Mouse (Mus musculus): Measurements from ENCODE around the gene Ipo7. TPM values are rescaled to one million over a fixed set of nuclear protein-coding genes. Genes with fewer than 3 reads are reported as not detected.

Gene Ipo7
- polyA plus RNA-seq (2015; fragmentation: Nextera tagmentation; extraction: Ambion mirVana) = 18.8 and 19.5 TPM in 2 replicates

GRCm38 (mm10) chr7:110018117-110018630 is at the start of gene Ipo7:
TSS of gene Ipo7 (plus strand) at chr7:110018274.

GRCm38 (mm10) chr7:109986775-109987174 is 31.3 kb upstream of the Ipo7 start, which contains the start of gene Tmem41b:
TSS of gene Tmem41b (minus strand) at chr7:109986929.

GRCm38 (mm10) chr7:110061199-110061751 is 43.2 kb downstream of the Ipo7 start, which contains the start of gene Zfp143:
TSS of gene Zfp143 (plus strand) at chr7:110061217.

Other genes starting within 250 kb of the Ipo7 start
- gene Nrip3, start 236.2 kb upstream of the Ipo7 start, polyA plus RNA-seq (2015; fragmentation: Nextera tagmentation; extraction: Ambion mirVana) = 0.68 and 0.94 TPM in 2 replicates
- 1.2 TPM in 2 replicates for gene Scube2, start 152.6 kb upstream of the Ipo7 start, polyA plus RNA-seq (2015; fragmentation: Nextera tagmentation; extraction: Ambion mirVana)
- gene Dennd5a, start 57.8 kb upstream of the Ipo7 start, polyA plus RNA-seq (2015; fragmentation: Nextera tagmentation; extraction: Ambion mirVana) = 22.6 and 25.7 TPM in 2 replicates
- 37.3 and 38.0 TPM in 2 replicates for gene Tmem41b, start 31.3 kb upstream of the Ipo7 start, polyA plus RNA-seq (2015; fragmentation: Nextera tagmentation; extraction: Ambion mirVana)
- gene Zfp143, start 42.9 kb downstream of the Ipo7 start, polyA plus RNA-seq (2015; fragmentation: Nextera tagmentation; extraction: Ambion mirVana) = 9.4 and 10.1 TPM in 2 replicates
- gene Wee1, start 103.8 kb downstream of the Ipo7 start, polyA plus RNA-seq (2015; fragmentation: Nextera tagmentation; extraction: Ambion mirVana) = 11.0 and 11.7 TPM in 2 replicates
- 17.6 and 22.1 TPM in 2 replicates for gene Swap70, start 203.4 kb downstream of the Ipo7 start, polyA plus RNA-seq (2015; fragmentation: Nextera tagmentation; extraction: Ambion mirVana)